In the genomic region with DNA sequence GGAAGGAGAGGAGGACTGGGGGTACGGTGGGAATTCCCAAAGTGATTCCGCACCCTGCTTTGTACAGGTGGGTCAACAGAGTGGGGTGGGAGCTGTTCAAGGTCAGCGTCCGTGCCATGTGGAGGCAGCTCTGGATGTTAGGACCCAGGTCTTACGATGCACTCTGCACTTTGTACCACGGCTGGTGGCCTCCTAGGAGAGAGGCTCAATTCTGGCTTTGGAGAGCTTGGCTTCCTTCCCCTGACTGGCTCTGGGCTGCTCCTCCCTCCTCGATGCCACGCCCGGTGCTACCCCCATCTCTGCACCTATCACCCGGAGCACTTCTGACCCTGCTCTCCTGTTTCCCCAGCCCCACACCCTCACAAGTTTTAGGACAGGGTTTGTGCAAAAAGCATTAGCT, we compare ENCODE assay signal across 8 mouse cellular contexts. TPM values are rescaled to one million over a fixed set of nuclear protein-coding genes. Genes with fewer than 3 reads are reported as not detected.
DNase-seq lines count a peak whose midpoint lies in the region; ATAC-seq lines count a peak whose summit lies in the region.

No protein-coding gene starts in this region.

- WGBS in heart, embryonic 16.5 days: 7% methylated on average over 10 of the region's 10 CpGs
- WGBS in macrophage (ENCODE audit: missing documents): 19% methylated on average over 10 of the region's 10 CpGs

- H3K79me2 ChIP-seq in macrophage (ENCODE audit: inconsistent target): no peaks in the 10 kb centered on the region

- no peaks in the 10 kb centered on the region for H3K9me3 ChIP-seq in heart, embryonic 16.5 days (replicated peaks; ENCODE audit: control insufficient read depth, low read length)

- H3K27me3 ChIP-seq in heart, embryonic 16.5 days (ENCODE audit: control insufficient read depth, insufficient read depth, low read length): no peaks in the 10 kb centered on the region

- H3K4me2 ChIP-seq in heart, embryonic 16.5 days (ENCODE audit: low read depth, low read length): peak overlapping the region; percentile 86

- no peak overlapping the region for H3K27ac ChIP-seq in heart, embryonic 16.5 days (ENCODE audit: low read length)
- H3K27ac ChIP-seq in macrophage: no peak overlapping the region

- ATAC-seq in heart, embryonic 16.5 days (replicated peaks; ENCODE audit: extremely low read depth, insufficient read depth, low FRiP score): no peak
- ATAC-seq in activated CD4-positive, CD25-positive, alpha-beta regulatory T cell, adult 4 months: no peak

- H3K36me3 ChIP-seq in heart, embryonic 16.5 days (ENCODE audit: control insufficient read depth, insufficient read depth): peaks cover 2% of the 10 kb centered on the region; the same call in 1 of the 2 replicates
- no peaks in the 10 kb centered on the region for H3K36me3 ChIP-seq in macrophage (ENCODE audit: inconsistent target)

- intact Hi-C loops in heart, postnatal 14 days (cut with DNase I): no loop called here
- intact Hi-C loops in left cerebral cortex, postnatal 10 days (cut with DNase I): no loop called here

- DNase-seq in heart, postnatal 14 days: no peak
- peak; percentile 41 for DNase-seq in embryo, embryonic 11 days
- peak; percentile 84 for DNase-seq in kidney, adult 11 months
- peak; percentile 32 for DNase-seq in thymus, postnatal 14 days
- no peak for DNase-seq in left cerebral cortex, postnatal 10 days (ENCODE audit: extremely low spot score in 1 of 2, low spot score in 2 of 2)

- peak overlapping the region; percentile 65 for H3K9ac ChIP-seq in heart, embryonic 16.5 days (ENCODE audit: low read length)

- peak overlapping the region; percentile 75 for H3K4me3 ChIP-seq in heart, embryonic 16.5 days (ENCODE audit: low read length)
- peak overlapping the region; percentile 38; the same call in 1 of the 2 replicates for H3K4me3 ChIP-seq in macrophage (ENCODE audit: inconsistent target)

- 0 out of 2 replicates have a peak, but pooled peaks cover 2% of the 10 kb centered on the region for H3K4me1 ChIP-seq in heart, embryonic 16.5 days (ENCODE audit: control insufficient read depth, insufficient read depth, low read length)

RNA-seq across cellular contexts. Expression of gene Nipsnap1, which starts 0.8 kb away (rescaled TPM):
- polyA plus RNA-seq in heart, embryonic 16.5 days (2015; fragmentation: Nextera tagmentation; extraction: Ambion mirVana): 22.3 and 23.2 TPM in 2 replicates
- total RNA-seq in heart, postnatal 14 days (2021): 1 to 10 TPM; 2.1 to 2.2 TPM
- 10 to 100 TPM in 1 of 26 experiments, 1 to 10 TPM in 23, under 1 TPM in 1, not detected in 1; 0.45 to 10.1 (median 3.9) TPM for total RNA-seq in macrophage (2018; cell fraction: chromatin; rRNA removed)
- total RNA-seq in macrophage (2018; cell fraction: cytosol; rRNA removed): 1 to 10 TPM; 1.7 to 4.1 (median 2.5) TPM
- total RNA-seq in macrophage (2018; cell fraction: nucleus; rRNA removed): 1 to 10 TPM in 20 of 26 experiments, under 1 TPM in 6; 0.58 to 5.3 (median 2.1) TPM
- 1.7 to 4.1 TPM (median 2.3 TPM) in 3 replicates for polyA plus RNA-seq in macrophage (2018)
- total RNA-seq in left cerebral cortex, postnatal 10 days (2021): 10 to 100 TPM; 91.5 to 91.9 TPM
- 10 to 100 TPM; 41.5 to 43.3 TPM for polyA plus RNA-seq in activated CD4-positive, CD25-positive, alpha-beta regulatory T cell, adult 4 months (2017; shearing (Covaris generic))

RNA-seq across cellular contexts. Expression of gene Thoc5, which starts 20.6 kb away (rescaled TPM):
- polyA plus RNA-seq in heart, embryonic 16.5 days (2015; fragmentation: Nextera tagmentation; extraction: Ambion mirVana): 23.4 and 25.9 TPM in 2 replicates
- 10 to 100 TPM; 16.7 to 17.3 TPM for total RNA-seq in heart, postnatal 14 days (2021)
- 10 to 100 TPM; 10.6 to 40.8 (median 31.4) TPM for total RNA-seq in macrophage (2018; cell fraction: chromatin; rRNA removed)
- 10 to 100 TPM; 19.8 to 34.1 (median 27.7) TPM for total RNA-seq in macrophage (2018; cell fraction: cytosol; rRNA removed)
- total RNA-seq in macrophage (2018; cell fraction: nucleus; rRNA removed): 10 to 100 TPM in 24 of 26 experiments, 1 to 10 TPM in 2; 8.9 to 30.0 (median 19.4) TPM
- polyA plus RNA-seq in macrophage (2018): 27.0 to 37.9 TPM (median 33.4 TPM) in 3 replicates
- 10 to 100 TPM; 39.5 to 40.2 TPM for total RNA-seq in left cerebral cortex, postnatal 10 days (2021)
- polyA plus RNA-seq in activated CD4-positive, CD25-positive, alpha-beta regulatory T cell, adult 4 months (2017; shearing (Covaris generic)): 10 to 100 TPM; 31.6 to 45.2 TPM

RNA-seq across cellular contexts. Expression of gene Nf2, which starts 25.2 kb away (rescaled TPM):
- 42.8 and 44.8 TPM in 2 replicates for polyA plus RNA-seq in heart, embryonic 16.5 days (2015; fragmentation: Nextera tagmentation; extraction: Ambion mirVana)
- 10 to 100 TPM; 82.9 to 84.2 TPM for total RNA-seq in heart, postnatal 14 days (2021)
- 100 to 1,000 TPM in 8 of 26 experiments, 10 to 100 TPM in 18; 28.8 to 147 (median 73.6) TPM for total RNA-seq in macrophage (2018; cell fraction: chromatin; rRNA removed)
- 10 to 100 TPM; 32.7 to 67.4 (median 43.6) TPM for total RNA-seq in macrophage (2018; cell fraction: cytosol; rRNA removed)
- total RNA-seq in macrophage (2018; cell fraction: nucleus; rRNA removed): 10 to 100 TPM; 28.6 to 99.1 (median 52.7) TPM
- 42.7 to 60.3 TPM (median 44.6 TPM) in 3 replicates for polyA plus RNA-seq in macrophage (2018)
- 100 to 1,000 TPM; 130 to 131 TPM for total RNA-seq in left cerebral cortex, postnatal 10 days (2021)
- polyA plus RNA-seq in activated CD4-positive, CD25-positive, alpha-beta regulatory T cell, adult 4 months (2017; shearing (Covaris generic)): 10 to 100 TPM; 14.1 to 19.1 TPM

Comparison
In these comparisons a context has a peak if more than half of its experiments do, and no peak if none do; other contexts are left out.
1. DNase-seq: peak in embryo, embryonic 11 days (single experiment), kidney, adult 11 months (single experiment) and thymus, postnatal 14 days (single experiment); none in heart, postnatal 14 days (0 of 2) and left cerebral cortex, postnatal 10 days (0 of 2).